Mouse (Mus musculus): ENCODE data around the gene Commd2.

Gene Commd2

DNA sequence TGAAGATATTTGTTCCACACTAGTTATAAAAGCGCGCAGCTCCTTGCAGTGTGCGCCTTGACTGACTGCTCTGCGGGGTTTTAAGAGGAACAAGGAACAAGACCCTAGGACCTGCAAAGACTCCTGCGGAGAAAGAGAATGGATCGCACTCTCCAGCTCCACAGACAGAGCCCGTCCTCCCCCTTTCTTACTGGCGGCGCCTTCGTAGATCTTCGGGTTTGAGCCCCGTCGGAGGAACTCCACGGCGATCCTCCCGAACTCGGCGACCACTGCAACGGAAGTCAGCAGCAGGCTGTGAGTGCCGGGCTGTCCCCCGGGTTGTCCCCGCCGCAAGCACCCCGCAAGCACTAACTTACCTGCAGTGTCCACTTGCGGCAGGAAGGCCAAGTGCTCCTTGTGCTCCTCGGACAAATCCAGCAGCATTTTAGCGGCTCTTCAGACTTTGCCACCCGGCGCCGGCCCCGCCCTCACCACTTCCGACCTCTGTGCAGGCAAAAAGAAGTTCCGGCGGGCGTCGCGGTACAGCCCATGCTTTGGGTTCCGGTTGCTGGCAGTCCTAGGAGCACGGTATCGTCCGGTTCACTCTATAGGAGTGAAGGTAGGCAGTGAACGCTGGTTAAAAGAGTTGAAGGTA lies at the start of gene Commd2:
Commd2 (minus strand) TSS at position 485 of the 634 bp plus-strand sequence.
- DNase-seq (ENCODE audit: low spot score): peak; percentile 87

DNA sequence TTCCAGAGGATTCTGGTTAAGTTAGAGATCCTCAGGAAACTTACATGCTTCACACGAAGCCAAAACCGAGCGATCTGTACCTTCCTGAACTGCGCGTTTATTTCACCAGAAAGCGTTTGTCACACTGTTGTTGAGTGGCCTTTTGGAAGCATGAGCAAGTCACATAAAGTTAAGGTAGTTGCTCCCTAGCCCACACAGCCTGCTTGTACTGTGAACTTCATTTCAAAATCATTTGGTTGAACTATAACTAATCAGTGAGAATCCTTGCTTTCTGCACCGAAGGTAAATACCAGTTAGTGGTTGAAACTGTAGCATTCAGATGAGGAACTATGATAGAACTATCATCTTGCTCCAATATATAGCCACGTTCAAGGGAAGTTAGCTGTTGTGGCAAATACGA lies 45.3 kb upstream of the Commd2 start:
- DNase-seq (ENCODE audit: low spot score): no peak

DNA sequence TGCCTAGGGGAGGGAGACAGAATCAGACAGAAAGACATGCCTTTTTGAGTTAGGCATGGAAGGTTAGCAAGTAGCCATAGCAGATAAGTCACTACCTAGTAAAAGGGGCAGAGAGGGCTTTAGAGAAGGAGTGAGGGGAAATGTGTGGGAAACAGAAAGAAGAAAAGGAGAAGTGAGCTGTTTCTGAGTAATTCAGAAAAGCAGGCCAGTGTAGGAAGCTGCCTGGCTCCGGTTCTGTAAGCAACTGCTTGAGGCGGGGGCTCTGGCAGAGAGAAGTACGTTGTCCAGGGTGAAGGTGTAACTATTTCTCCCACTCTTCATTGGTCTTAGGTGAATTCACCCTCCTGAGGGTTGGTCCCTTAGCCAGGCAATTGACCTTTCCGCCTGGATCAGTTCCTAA lies 44.7 kb upstream of the Commd2 start:
- no peak for DNase-seq (ENCODE audit: low spot score)

DNA sequence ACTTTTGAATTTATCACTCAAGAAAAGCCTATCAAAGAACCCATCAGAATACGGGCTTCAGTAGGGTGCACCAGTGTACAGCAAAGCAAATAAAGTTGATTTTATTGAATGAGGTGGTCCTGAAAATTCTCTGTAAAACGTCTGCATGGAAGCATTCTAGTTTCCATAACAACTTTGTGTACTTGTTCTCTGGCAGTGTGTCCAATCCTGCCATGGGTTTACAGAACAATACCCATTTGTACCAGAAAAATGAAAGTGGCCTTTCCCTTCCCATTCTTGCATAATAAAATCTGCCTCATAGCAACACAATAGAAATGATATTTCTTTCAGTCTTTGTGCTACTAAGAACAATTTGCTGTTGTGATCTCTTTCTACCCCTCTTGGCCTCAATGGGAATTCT lies 41.2 kb upstream of the Commd2 start, which contains the start of gene Ankub1:
Ankub1 (minus strand) TSS at position 81 of the 400 bp plus-strand sequence.
- no peak for DNase-seq (ENCODE audit: low spot score)

DNA sequence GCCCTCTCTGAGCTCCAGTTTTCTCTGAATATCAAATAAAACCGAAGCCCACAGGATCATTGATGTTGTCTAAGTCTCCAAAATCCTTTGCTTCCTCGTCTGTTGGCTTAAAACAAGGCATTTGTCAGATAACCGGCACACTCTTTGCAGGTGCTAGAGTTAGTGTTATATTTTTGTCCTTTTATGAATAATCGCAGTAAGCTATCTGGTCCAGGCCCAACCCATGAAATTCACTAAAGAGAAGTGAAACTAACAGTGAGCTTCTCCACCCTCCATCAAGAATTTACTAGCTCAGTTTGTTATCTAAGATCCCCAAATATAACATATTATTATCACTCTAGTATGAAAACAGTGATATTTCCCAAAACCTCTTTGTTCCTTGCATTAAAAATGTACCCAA lies 40.3 kb upstream of the Commd2 start:
- DNase-seq (ENCODE audit: low spot score): no peak

DNA sequence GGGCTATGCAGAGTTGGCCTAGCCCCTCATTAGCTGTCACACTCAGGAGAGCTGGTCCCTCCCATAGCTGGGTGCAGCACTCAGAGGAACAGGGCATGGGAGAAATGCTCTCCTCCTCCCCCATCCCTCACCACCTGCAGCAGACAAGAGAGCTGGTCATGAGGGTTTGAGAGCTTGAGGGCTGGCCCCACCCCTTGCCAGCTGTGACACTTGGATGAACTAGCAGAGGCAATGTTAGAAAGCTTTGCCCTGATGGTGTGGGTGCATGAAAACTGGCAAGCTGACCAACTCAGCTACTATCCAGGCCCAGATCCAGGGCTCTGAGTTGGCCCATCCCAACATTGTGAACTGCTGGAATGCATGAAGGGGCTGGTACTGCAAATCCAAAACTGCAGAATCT lies 26.3 kb upstream of the Commd2 start:
- DNase-seq (ENCODE audit: low spot score): no peak

DNA sequence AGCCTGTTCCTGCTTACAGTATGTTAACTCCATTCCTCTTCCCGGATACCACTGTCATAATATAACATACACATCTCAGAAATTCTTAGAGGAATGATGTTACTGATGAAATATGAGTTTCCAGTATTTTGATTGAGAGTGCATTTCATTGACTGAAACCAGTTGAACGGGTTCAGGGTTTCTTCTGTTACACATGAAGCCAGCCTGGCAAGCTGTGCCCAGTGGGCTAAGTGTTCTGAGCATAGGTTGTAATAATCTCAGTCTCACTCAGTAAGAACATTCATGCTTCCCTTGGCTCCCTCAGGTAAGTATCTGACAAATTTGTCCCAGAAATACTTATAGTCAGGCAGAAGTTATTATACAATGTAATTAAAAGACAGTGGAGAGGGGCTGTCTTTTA lies 22.6 kb upstream of the Commd2 start:
- no peak for DNase-seq (ENCODE audit: low spot score)

DNA sequence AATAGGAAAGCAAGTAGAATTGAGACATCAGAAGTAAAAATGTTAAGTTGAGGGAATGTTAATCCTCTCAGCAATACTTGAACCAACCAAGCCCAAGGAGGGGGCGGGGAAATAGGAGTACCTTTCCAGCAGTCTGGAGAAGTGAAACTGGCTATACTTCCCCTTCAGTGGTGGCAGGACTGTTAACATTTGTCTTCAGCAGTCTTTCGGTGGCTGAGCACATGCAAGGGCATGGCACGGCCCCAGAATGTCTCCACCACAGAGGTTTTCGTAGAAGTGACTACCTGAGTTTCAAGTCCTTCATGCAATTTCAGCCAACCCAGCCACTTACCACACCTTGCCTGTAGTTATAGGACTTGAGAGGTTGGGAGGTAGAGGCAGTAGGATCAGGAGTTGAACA lies 22.1 kb upstream of the Commd2 start:
- DNase-seq (ENCODE audit: low spot score): no peak

DNA sequence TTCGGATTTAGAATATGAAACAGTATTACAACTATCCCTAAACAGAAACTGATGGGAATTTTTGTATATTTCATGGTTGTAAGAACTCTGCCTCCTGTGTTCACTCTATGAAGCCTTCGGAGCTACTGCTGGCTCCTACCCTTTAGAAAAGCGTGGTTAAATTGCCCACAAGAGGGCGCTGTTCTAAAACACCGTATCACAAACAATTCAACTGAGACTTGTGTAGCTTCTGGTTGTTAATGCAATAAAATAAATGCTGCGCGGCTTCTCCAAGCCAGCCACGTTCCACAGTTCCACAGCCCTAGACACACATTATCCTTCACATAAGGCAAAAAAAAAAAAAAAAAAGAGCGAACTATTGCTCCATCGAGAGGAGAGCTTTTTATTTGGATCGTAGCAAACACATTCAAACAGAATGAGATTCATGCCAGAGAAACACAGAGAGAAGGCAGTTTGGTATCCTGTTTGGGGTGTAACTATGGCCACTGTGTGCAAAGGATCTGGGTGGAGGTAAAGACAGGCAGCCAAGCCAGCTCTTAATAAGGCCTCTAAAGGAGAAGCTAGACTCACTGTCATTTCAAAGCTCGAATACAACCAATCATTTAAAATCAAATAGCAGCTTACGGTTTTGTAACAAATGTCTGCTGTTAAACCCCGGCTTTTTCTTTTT lies 15.7 kb upstream of the Commd2 start:
- DNase-seq (ENCODE audit: low spot score): peak; percentile 45

DNA sequence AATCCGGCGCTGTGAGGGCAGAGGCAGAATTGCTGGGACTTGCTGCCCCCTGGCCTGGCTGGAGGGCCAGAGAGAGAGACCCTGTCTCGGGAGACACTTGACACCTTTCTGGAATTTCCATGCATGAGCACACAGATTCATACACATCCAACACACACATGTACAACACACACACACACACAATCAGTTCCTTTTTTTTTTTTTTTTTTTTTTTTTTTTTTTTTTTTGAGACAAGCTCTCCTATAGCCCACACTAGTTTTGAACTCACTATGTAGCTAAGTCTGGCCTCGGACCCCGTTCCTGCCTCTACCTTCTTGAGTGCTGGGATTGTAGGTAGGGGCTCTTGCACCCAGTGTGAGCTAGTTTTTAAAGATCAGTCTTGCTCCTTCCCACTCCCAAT lies 14.4 kb upstream of the Commd2 start:
- DNase-seq (ENCODE audit: low spot score): no peak

DNA sequence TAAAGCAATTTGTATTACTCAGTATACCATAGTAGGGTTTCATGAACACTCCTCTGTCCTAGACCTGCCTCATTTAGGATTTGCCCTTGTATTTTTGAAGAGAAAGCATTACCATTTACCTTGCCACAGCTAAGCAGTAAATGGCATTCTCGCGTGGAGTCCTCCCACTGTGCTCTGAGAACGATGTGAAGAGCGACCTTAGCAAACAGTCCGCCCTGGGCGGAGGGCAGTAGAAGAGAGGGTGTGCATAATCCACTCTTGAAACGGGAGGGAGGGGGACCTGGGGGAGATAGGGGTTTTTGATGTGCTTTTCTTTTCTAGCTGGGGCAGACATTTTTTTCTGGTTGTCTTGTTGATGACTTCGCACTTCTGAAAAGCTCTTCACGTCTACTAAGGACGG lies 13.2 kb upstream of the Commd2 start:
- DNase-seq (ENCODE audit: low spot score): no peak

DNA sequence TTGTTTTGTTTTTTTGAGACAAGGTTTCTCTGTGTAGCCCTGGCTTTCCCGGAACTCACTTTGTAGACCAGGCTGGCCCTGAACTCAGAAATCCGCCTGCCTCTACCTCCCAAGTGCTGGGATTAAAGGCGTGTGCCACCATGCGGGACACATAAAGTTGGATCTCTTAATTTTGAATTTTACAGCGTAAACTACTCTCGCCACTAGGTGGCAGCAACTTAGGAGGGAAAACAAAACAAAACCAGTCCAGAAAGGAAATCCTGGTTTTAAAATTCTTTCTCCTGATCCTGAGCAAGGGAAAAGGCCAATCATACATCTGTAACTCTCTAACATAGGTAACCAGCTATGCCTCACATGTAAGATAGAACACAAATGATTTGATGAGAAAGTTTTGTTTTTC lies 12.2 kb upstream of the Commd2 start:
- no peak for DNase-seq (ENCODE audit: low spot score)

DNA sequence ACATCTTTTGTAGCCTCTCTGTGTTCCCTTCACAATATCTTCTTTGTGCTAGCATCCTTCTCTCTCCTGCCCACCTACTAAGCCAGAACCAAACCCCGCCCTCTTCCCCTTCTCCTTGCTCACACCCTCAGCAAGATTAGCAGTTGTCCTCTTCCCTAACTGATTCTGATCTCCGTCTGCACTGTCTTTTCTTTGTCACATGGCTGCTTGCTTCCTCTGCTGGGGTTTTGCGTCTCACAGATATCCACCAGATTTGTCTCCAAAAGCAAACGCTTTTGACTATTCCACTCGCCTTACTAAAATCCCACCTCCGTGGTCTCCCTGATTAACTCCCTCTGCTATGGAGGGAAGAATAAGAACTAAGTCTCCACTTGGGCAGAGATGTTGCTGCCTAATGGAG lies 7.1 kb upstream of the Commd2 start:
- DNase-seq (ENCODE audit: low spot score): no peak

DNA sequence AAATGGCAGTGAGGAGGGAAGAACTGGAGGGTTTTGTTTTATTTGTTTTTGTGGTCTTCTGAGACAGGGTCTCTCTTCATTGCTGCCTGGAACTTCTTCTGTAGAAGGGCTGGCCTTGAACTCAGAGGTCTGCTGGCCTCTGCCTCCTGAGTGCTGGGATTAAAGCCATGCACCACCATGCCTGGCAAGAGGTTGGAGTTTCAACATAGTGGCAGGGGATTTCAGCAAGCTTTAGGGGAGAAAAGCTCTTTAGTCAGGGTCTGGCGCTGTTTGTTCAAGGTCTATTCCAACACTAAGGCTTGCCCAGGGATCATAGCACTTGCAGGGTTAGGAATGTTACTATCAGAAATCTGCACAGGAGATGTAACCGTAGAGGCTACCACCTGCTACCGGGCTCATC lies 2.1 kb upstream of the Commd2 start:
- DNase-seq (ENCODE audit: low spot score): no peak

DNA sequence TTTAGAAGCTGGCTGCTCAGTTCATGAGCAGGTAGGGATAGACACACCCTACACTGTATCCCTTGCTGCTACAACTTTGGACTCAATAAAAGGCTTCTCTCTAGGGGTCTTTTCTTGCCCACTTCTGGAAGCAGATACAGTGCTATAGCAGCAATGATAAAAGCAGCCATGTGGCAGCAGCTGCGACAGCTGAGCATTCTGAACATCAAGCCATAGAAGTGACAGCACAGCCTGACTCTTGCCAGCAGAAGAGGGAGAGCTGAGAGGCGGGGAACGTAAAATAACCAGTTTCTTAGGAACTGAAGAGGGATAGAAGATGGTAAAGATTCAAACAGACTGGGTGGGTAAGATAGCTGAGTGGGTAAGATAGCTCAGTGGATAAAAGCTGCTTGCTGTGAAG lies 970 bp upstream of the Commd2 start:
- no peak for DNase-seq (ENCODE audit: low spot score)

DNA sequence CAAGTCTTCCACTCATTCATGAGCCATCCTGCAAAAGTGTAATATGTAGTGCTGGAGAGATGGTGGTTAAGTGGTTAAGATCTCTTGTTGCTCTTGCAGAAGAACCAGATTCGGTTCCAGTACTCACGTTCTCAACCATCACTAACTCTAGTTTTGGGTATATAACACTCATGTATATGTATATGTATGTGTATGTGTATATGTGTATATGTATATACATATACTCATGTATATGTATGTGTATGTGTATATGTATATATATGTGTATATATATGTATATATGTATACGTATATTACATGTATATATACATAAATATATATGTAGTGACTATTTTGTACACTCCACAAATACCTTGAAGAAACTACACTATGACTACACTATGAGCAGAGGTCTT lies 347 bp upstream of the Commd2 start:
- DNase-seq (ENCODE audit: low spot score): no peak

DNA sequence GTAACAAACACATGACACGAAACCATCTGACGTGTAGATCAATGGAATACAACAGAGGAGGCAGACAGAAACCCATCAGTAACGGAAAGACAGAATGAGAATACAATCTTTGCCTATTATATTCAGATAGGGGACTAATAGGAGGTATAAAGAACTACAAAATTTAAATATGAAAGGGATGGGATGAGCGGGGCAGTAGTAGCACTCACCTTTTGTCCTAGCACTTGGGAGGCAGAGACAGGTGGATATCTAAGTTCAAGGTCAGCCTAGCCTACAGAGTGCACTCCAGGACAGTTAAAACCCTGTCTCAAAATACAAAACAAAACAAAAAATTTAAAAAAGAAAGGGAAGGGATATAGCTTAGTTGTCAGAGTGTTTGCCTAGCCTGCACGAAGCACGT lies 8.3 kb downstream of the Commd2 start:
- no peak for DNase-seq (ENCODE audit: low spot score)

DNA sequence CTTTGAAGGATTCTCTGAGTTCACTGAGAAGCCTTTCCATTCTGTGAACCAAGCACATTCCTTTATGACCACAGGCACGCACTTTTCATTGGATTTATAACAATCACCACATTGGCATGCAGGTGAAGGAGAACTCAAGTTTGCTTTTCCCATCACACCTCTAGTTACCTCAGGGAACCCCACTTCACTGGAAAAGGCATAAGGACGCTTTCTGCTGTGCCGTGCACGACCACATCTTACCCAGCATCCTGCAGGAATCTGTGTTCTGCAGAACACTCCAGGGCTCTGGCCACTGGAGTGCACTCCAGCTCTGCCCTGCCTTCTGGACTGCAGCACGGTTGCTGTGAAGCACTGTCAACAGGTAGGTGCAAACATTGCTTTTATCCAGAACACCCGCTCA lies 13.9 kb downstream of the Commd2 start:
- no peak for DNase-seq (ENCODE audit: low spot score)

DNA sequence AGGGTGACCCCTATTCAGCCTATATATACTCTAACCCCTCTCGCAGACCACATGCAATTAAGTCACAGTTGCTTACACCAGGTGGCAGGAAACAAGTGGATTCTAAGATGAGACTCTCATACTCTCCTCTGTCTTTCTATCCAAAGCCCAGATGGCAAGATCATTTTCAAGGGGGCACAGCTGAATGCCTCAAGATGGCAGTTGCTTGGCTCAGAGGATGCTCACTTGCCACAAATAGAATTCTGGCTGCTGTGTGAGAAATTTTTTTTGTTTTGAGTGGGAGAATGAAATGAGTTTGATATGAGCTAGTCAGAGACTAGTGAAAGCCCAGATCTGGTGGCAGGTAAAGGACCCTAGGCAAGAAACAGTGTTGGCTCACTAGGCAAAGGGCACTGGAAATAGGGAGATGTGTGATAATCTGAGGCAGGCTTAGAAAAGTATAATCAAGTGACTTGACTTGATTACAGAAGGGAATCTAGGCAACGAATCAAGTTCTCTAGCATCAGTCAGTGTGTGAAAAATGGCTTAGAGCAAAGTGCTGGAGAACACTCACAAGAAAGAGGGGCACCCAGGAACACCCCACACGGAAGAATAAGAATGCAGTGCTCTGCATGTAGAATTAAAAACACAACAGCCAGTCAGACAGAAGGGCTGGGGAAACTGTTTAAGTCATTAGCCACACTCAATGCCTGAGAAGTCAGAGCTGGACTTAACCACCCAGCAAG lies 16.6 kb downstream of the Commd2 start:
- no peak for DNase-seq (ENCODE audit: low spot score)

DNA sequence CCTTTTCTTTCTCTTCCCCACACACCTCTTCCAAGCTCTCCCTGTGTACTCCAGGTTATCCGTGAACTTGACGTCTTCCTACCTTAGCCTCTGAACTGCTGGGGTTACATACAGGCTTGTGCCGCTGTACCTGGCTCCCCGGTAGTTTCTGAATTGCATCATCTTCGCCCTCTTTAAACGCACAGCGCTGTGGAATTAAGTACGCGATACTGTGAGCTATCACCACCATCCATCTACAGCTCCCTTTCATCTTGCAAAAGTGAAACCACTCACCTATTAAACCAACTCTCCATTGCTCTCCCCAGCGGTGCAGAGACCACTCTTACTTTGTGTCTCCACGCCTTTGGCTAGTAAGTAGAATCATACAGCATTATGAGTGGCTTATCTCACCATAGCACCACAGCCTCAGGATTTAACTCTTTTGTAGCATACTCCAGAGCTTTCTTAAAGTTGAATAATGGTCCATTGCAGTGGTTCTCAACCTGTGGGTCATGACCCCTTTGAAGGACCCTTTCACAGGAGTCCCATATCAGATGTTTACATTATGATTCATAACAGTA lies 24.5 kb downstream of the Commd2 start:
- no peak for DNase-seq (ENCODE audit: low spot score)

DNA sequence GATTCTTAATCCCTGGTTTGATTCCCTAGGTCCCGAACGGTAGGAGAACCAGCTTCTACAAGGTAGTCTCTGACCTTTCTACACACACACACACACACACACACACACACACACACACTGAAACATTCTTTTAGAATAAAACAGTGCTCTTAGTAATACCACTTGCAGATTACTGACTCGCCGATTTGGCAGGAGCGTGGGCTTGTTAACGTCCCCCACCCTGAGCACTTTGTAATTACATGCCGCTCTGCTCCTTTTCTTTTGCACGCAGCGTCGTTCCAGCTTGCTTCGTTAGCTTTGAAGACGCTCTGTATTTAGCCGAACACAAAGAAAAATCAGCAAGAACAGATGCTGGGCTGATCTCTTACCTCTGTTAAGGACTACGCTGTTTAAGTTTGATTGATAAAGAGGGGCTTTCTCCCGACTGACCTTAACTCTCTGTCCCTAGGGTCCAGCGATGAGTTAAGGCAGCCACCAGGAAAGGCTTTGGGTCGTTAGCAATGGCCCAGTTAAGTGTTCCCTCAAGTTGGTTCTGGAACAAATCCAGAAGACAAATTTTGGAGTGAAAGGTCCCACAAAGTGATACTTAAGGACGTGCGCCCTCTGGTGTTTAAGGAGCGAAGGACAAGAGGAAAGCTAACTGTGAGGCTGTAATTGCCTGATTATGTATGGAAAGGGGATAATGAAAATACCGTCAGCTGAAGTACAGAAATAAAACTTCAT lies 26.1 kb downstream of the Commd2 start:
- DNase-seq (ENCODE audit: low spot score): peak; percentile 33

DNA sequence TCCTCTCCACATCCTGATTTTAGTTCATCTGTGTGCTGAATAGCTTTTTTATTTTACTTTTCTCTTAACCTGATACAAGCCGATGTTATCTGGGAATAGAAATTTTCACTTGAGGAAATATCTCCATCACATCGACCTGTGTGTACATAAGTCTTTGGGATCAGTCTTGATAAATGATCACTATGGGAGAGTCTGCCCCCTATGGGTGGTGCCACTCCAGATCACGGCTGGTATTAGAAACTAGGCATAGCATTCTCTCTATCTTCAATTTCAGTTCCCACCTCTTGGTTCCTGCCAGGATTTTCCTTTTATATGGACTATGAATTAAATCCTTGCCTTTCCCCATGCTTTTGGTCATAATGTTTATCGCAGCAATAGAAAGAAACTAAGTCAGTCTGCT lies 31.8 kb downstream of the Commd2 start:
- DNase-seq (ENCODE audit: low spot score): no peak
